Mouse (Mus musculus): Measurements from ENCODE around the gene Ice2.

DNA sequence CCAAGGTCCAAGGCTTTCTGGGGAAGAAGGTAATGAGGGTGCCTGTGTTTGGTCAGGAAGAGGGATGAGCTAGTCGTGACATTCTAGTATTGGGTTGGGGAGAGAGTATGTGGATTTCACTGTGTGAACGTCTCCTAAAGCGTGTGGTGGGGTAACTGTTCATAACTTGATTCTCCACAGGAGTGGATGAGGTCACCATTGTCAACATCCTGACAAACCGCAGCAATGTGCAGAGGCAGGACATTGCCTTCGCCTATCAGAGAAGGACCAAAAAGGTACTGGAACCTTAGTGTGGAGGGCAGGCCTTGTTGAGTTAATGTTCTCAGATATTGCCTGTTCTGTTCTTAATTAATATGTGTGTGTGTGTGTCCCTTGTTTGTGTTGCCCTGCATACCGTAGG lies 78.2 kb downstream of the Ice2 start:
- TF ChIP-seq CTCF (IDR thresholded peaks at IDR 0.05; ENCODE audit: low read depth) (no peak), EP300 (optimal IDR thresholded peaks at IDR 0.05) (no peak)
